Mouse (Mus musculus) liver, embryonic 14.5 days (tissue): ENCODE measurements at regions not wholly inside any gene's neighbourhood (a gene's known extent, or its start where the extent isn't known, plus 50 kb on each side); places are given as distances from the start of the nearest gene placed in this dataset.

Experiments used
- CTCF ChIP-seq: IDR thresholded peaks from 2 replicates; pipeline ENCODE4 v1.5.1; 2016; ENCODE audit warnings: antibody characterized with exemption, low read depth, control low read depth
- EP300 ChIP-seq: IDR thresholded peaks from 2 replicates; pipeline ENCODE4 v1.6.1; 2016; ENCODE audit warnings: antibody characterized with exemption, low read depth

DNA sequence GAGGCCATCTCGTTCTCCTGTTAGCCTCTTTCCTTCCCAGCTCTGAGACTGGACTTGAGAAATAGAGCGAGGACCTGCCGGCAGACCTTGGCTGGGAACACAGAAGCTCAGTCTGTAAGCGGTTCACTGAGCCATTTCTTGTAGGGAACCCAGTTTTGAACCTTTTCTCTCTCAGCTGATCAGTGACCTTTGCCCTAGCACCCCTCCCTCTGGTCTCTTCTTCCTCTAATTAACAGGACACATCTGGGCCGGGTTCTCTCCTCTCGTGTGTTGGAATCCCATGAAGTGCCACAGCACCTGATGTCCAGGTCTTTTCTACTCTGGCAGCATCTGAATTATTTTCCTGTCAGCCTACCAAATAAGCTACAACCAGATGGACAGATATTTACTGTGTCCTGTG is 158.5 kb downstream of the Fam43a start:
- TF ChIP-seq CTCF (no peak), EP300 (no peak)
